Mouse (Mus musculus) bone marrow, adult 2 months (tissue): Measurements from ENCODE around the gene Acvr1.

Experiments
- CTCF ChIP-seq: fragments of 200-500 bp; IDR thresholded peaks from 2 replicates; pipeline ENCODE4 v1.5.1; 2011; ENCODE audit warnings: low read length, control low read depth; ENCODE audit not compliant: control insufficient read depth, insufficient read depth
- POLR2A ChIP-seq: fragments of 200-500 bp; IDR thresholded peaks from 2 replicates; pipeline ENCODE4 v1.6.1; 2011; ENCODE audit warnings: low read depth, mild to moderate bottlenecking, control low read depth, low read length, borderline replicate concordance; ENCODE audit not compliant: control insufficient read depth

GRCm38 (mm10) chr2:58403481-58403880 is 163.5 kb downstream of the Acvr1 start:
- TF ChIP-seq CTCF: no peak
- TF ChIP-seq POLR2A: no peak
